Mouse (Mus musculus) spleen, adult 2 months (tissue): Measurements from ENCODE around the gene Adamts20.

Experiments
- CTCF ChIP-seq: fragments of 200-500 bp; IDR thresholded peaks from 2 replicates; pipeline ENCODE4 v1.5.1; 2011; ENCODE audit warnings: mild to moderate bottlenecking, inconsistent platforms; ENCODE audit not compliant: insufficient read depth, insufficient read length, insufficient replicate concordance; ENCODE audit errors: extremely low read depth
- POLR2A ChIP-seq: fragments of 200-500 bp; IDR thresholded peaks from 2 replicates; pipeline ENCODE4 v1.6.1; 2011; ENCODE audit warnings: low read depth, low read length, inconsistent platforms

DNA sequence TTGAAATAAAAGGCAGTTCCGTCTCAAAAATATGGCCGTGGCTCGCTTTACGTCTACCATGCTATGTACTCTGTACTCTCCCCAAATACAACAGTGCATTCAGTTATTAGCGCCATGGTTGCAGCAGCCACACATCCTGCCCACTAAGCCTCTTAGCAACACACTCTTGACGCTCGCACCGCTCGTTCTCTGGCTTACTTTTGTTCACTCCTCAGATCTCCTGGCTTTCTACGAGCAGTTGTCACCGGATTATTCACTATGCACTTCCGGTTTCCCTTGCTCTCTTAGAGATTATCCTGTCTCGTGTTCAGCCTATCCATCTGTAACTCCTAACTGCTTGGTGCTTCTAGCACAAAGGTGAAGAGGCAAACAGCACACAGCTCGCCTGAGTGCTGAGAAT lies 337 bp downstream of the Adamts20 start:
- TF ChIP-seq CTCF (no peak), POLR2A (no peak)
